Mouse (Mus musculus): Measurements from ENCODE around the gene Ntn1. TPM values are rescaled to one million over a fixed set of nuclear protein-coding genes. Genes with fewer than 3 reads are reported as not detected.

The Ntn1 gene
- total RNA-seq (2021), result 1 to 10 TPM; 6.2 to 7.3 TPM

- no peak for DNase-seq
These were observed at the start of gene Ntn1 for GRCm38 (mm10) chr11:68400727-68401219. TSS of gene Ntn1 (minus strand) at chr11:68400823.

- no peak for DNase-seq
These were observed 47.7 kb upstream of the Ntn1 start for GRCm38 (mm10) chr11:68448356-68448755.

- DNase-seq, result no peak
These were observed 46.6 kb upstream of the Ntn1 start for GRCm38 (mm10) chr11:68447242-68447641.

GRCm38 (mm10) chr11:68446547-68446946, 45.9 kb upstream of the Ntn1 start:
- no peak for DNase-seq

- no peak for DNase-seq
These were observed 45.3 kb upstream of the Ntn1 start for GRCm38 (mm10) chr11:68445901-68446300.

GRCm38 (mm10) chr11:68442983-68443638, 42.5 kb upstream of the Ntn1 start:
- DNase-seq, result no peak

- no peak for DNase-seq
These were observed 41.7 kb upstream of the Ntn1 start for GRCm38 (mm10) chr11:68442346-68442745.

GRCm38 (mm10) chr11:68440965-68441364, 40.3 kb upstream of the Ntn1 start:
- no peak for DNase-seq

- no peak for DNase-seq
These were observed 39.5 kb upstream of the Ntn1 start for GRCm38 (mm10) chr11:68440100-68440499.

- no peak for DNase-seq
These were observed 35.8 kb upstream of the Ntn1 start for GRCm38 (mm10) chr11:68436376-68436775.

- no peak for DNase-seq
These were observed 35.0 kb upstream of the Ntn1 start for GRCm38 (mm10) chr11:68435601-68436000.

GRCm38 (mm10) chr11:68434697-68435096, 34.1 kb upstream of the Ntn1 start:
- DNase-seq, result no peak

- DNase-seq, result no peak
These were observed 32.9 kb upstream of the Ntn1 start for GRCm38 (mm10) chr11:68433534-68433933.

- DNase-seq, result no peak
These were observed 31.9 kb upstream of the Ntn1 start for GRCm38 (mm10) chr11:68432361-68433021.

- peak; percentile 47 to 50 for DNase-seq
These were observed 31.2 kb upstream of the Ntn1 start, which contains the start of gene Pik3r5 for GRCm38 (mm10) chr11:68431699-68432360. TSS of gene Pik3r5 (plus strand) at chr11:68432121.

GRCm38 (mm10) chr11:68430662-68431061, 30.0 kb upstream of the Ntn1 start:
- DNase-seq, result no peak

GRCm38 (mm10) chr11:68427083-68427570, 26.5 kb upstream of the Ntn1 start:
- no peak for DNase-seq

GRCm38 (mm10) chr11:68425492-68426315, 25.1 kb upstream of the Ntn1 start:
- DNase-seq, result no peak

GRCm38 (mm10) chr11:68417831-68418230, 17.2 kb upstream of the Ntn1 start:
- DNase-seq, result peak; percentile 15 to 24

GRCm38 (mm10) chr11:68417001-68417400, 16.4 kb upstream of the Ntn1 start:
- DNase-seq, result no peak

GRCm38 (mm10) chr11:68408127-68408526, 7.5 kb upstream of the Ntn1 start:
- peak; percentile 52 to 58 for DNase-seq

- DNase-seq, result no peak
These were observed 6.8 kb upstream of the Ntn1 start for GRCm38 (mm10) chr11:68407266-68407926.

Data from layer of hippocampus, postnatal 36 days (tissue).